Mouse (Mus musculus): Measurements from ENCODE around the gene Fstl4. TPM values are rescaled to one million over a fixed set of nuclear protein-coding genes. Genes with fewer than 3 reads are reported as not detected.

The Fstl4 gene
- total RNA-seq, 1 experiment from 2014 or later = 0.37 TPM

DNA sequence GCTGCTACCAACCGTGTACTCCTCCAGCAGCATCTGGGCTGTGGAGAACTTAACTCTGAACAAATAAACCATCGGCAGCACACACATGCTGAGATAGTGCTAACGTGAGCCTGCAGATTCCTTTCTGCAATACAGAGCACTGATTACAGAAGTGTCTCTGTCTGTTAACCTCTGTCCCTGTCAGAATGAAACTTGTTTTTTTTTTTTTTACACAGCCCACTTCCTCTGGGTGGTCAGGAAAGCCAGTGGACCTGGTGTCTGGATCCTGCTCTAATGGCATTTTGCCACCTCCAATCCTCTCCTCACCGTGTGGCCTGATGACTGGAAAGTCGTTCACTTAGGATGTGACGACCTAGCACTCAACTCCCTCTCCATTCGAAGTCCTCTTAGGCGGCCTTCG, 469.2 kb downstream of the Fstl4 start:
- no peak for DNase-seq
